Mouse (Mus musculus): ENCODE measurements around the gene Aspscr1.

Aspscr1 gene

DNA sequence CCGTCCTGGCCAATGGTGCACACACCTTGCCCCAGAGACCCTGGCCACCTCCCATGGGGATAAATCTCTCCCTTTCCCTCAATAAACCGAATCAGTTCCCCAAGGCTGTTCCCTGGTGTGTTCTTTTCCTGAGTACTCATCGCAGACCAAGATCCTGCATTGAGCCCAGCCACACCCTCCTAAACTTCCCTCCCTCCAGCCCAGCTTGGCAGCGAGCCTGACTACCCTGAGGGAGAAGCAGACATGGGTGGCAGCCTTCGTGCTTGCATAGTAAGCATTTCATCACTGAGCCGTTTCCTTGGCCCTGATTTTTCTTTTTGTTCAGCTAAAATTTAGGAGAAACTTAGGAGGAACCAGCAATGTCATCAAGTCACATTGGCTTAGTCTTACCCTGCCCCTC lies 60.7 kb downstream of the Aspscr1 start:
- no peak for DNase-seq

DNA sequence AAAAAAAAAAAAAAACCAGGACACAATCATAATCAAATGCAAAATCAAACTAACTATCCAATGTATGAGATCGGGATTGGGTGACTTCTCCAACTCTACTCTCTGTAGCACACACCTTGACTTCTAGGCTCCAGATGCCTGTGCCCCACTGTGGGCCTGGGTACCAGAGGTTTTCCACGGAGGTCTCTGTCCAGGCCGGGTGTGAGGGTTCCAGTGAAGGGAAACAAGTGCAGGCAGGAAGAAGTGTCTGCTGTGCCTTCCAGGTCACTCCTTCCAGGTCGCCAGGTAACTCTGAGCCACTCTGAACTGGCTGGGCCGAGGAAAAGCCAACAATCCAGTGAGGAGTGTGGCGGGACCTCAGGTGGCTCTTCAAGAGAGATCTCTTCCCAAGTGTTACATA lies 63.7 kb downstream of the Aspscr1 start:
- no peak for DNase-seq

DNA sequence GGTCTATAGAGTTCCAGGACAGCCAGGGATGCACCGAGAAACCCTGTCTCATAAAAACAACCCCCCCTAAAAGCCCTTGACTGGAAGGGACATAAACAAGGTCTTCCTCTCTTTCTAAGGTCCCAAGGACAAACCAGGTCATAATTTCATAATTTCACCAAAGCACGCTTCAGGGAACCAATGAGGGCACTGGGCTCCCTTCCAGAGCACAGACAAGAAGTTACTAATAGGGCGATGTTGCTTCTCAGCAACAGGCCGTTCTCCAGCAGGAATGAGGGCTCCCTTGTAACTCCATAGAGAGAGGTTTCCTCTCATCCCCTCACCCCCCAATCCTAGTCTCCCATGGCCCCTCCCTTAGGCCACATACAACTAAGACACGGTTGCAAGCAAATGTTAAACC lies 68.2 kb downstream of the Aspscr1 start:
- DNase-seq = no peak

DNA sequence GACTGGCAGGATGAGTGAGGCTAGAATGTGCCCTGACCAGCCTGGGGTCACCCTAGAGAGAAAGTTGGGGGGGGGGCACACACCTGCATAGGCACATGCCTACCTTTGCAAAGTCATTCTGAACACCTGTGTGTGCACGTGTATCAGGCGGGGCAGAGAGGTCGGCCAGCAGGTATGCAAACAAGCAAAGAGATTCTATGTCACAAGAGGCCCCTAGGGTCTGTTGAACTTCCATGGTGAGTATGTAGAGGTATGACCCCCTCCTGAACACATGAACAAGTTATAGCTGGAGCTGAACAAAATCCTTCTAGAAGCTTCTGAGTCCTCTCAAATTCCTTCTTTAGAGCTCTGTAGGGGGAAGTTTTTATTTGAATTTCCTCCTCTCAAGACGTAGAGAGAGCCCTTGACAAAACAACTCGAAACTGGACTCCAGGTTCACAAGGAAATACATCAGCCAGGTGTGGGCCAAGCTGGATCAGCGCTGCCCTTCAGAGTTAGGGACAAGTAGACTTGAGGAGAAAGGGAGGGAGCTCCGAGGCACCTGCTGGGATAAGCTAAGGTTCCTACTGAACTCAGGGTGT lies 71.4 kb downstream of the Aspscr1 start:
- DNase-seq = no peak

DNA sequence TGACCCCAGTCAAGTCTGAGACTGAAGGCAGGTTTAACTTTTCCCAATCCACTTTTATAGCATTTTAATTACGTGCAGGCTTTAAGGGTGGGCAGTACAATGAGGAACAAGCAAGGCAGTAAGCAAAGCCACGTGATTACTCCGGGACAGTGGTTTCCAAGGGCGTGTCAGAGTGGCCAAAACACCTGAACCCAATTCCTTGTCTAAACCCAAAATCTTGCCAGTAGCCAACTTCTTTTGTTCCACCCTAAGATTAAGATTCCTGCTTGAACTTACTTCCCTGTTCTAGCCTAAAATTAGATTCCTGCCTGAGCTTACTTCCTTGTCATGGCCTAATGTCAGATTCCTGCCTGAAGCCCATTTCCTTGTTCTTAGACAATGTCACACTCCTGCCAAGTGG lies 75.2 kb downstream of the Aspscr1 start:
- no peak for DNase-seq

DNA sequence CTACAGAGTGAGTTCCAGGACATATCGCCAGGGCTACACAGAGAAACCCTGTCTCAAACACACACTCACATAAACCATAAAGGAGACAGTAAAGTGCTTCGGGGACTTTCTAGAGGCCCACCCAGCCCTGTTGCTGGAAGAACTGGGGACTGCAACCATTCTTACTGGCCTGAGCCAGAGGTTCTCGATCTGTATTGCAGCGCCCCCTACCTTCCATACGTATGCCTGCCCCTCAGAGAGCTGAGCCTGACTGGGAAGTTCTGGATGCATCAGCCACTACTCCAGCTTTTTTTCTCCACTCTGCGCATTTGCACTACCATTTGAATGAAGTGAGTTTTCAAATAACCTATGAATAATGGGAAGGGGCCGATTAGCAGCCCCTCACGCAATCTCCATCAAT lies 76.7 kb downstream of the Aspscr1 start:
- peak; percentile 15 to 39 for DNase-seq

DNA sequence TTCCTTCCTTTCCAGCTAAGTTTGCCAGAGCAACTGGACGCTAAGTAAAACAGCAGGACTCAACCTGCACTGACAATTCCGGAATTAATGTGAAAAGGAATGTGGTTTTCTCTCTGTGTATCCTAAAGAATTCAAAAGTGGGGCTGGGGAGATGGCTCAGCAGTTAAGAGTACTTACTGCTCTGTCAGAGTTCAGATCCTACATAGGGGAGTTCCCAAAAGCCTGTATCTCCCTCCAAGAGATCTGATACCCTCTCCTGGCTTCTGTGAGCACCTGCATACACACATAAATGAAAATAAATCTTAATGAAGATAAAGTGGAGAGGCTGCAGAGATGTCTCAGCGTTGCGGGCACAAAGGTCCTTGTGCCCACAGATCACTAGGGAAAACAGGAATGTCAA lies 78.8 kb downstream of the Aspscr1 start:
- no peak for DNase-seq
